Mouse (Mus musculus): ENCODE results near the gene Gm10392.

- TF ChIP-seq CTCF (IDR thresholded peaks at IDR 0.05; ENCODE audit: low read depth), result no peak
- no peak for TF ChIP-seq EP300 (IDR thresholded peaks at IDR 0.05; ENCODE audit: low read depth)
Measured at GRCm38 (mm10) chr11:77468397-77468796, 50.6 kb downstream of the Gm10392 start.
